Mouse (Mus musculus): ENCODE results near the gene Fam83b. TPM values are rescaled to one million over a fixed set of nuclear protein-coding genes. Genes with fewer than 3 reads are reported as not detected.

The Fam83b gene
- total RNA-seq, 2 experiments from 2014 or later, result 0.19 to 0.40 TPM

DNA sequence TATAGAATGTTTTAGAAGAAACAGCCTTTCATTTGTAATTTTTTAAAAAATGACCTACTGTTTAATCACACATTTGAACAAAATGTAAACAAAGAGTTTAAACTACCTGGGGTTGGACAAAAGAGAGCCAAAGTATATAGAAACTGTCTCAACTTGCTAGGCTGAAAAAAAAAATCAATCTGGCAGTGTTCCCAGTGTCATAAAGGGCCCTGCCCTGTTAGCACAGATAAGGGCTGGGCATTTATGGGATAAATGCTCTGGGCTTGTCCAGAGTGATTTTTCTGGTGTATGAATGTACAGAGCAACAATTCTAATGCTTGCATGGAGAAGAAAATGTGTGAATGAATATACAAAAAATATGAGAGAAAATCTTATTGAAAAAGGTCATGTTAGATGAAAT is 43.8 kb downstream of the Fam83b start:
- DNase-seq (ENCODE audit: low spot score in 2 of 2), result no peak

DNA sequence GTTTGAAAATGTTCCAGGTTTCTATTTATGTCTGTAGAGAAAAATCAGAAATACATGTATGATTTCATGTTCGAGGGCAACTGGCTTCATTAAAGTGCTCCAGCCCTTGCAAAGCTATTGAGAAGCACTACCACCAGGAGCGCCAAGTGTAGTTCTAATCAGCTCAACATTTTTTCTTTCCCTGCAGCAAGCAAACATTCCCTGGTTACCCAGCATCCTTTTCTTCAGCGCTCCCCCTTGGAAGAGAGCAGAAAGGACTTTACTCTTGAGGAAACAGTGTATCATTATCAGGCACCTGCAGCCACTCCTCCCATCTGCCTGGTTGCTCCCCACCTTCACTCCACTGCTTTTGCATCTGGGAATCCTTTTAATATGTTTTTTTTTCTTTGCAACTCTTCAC is 45.3 kb downstream of the Fam83b start:
- DNase-seq (ENCODE audit: low spot score in 2 of 2), result no peak

DNA sequence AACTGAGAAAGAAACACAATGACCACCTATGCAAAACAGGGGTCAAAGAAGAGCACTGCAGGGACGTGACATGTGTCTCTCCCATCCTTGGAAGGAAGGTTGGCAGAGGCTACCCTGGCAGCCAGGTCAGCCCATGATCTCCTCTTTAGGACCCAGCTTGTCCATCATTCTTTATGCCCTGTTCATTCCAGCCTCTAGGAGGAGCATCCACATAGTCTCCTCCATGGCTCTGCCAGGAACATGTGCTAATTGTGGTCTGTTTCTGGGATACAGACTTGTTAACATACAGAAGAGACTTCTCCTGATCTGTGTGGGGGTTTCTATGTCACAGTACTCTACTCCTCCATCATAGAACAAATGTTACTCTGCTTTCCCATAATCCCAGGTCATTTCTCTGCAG is 48.3 kb downstream of the Fam83b start:
- DNase-seq (ENCODE audit: low spot score in 2 of 2), result no peak

DNA sequence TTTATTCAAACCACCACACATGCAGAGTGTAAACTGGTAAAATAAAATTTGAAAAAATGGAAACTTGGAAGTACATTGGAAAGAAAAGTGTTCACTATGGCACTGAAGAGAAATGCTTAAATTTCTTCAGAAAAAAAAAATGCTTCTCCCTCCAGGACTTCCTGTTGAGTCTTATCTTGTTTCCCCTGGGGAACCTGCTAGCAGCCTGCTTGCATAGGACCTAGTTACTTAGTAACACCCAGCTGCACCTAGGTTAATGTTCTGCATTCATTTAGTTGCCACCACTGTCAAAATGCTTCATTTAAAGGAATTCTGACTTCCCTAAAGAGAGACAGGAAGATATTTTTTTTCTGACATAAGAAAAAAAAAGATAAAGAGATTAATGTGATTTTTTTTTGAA is 61.3 kb downstream of the Fam83b start:
- DNase-seq (ENCODE audit: low spot score in 2 of 2), result no peak

DNA sequence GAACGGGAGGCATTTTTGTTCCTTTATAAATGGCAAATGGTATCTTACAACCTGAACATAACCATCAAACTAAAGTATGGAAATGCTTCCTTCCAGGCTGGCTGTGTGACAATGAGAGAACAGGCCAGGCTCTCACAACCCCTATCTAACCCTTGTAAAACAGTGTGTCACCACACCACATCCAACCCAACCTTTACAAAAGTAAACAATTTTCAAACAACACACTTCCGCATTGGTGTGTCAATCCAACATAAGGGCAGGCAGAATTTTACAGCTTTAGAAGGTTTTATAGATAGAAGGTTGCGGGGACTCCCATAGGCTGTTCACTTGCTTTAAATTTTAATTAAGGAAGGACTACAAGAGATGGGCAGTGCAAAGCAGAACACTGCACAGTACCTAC is 77.2 kb downstream of the Fam83b start:
- no peak for DNase-seq (ENCODE audit: low spot score in 2 of 2)

DNA sequence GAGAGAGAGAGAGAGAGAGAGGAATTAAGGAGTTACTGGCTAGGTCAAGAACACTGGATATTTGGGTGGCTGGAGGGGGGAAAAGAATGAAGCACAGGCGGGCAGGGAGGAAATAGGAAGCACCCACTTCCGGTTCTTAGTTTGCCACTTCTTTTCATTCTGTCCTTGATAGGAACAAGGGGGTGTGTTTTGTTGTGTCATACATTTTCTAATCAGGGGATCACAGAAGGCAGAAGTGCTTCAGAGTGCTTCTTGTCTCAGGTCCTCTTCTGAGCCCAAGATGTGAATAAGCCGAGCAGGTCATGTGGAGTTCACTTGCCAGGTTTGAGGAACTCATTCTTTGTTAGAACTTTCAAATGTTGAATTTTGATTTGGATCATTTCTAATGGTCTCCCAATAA is 86.8 kb downstream of the Fam83b start:
- no peak for DNase-seq (ENCODE audit: low spot score in 2 of 2)

DNA sequence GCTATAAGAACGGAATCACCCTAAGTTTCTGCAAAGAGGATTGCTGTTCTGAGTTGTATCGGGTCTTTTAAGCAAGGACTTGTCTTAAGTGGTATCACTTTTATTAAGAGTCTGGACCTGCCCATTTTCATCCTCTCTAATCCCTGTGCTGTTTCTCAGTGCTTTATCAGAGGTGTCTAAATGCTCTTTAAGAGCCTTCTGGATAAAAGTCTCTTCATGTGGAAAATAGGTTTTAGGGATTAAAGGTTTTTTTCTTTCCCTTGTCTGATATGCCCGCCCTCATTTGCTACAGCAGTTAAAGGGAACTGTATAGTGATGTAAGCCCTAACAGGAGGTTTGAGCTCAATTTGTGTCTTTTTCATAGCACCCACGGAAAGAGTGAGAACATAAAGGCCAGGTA is 97.4 kb downstream of the Fam83b start:
- no peak for DNase-seq (ENCODE audit: low spot score in 2 of 2)

DNA sequence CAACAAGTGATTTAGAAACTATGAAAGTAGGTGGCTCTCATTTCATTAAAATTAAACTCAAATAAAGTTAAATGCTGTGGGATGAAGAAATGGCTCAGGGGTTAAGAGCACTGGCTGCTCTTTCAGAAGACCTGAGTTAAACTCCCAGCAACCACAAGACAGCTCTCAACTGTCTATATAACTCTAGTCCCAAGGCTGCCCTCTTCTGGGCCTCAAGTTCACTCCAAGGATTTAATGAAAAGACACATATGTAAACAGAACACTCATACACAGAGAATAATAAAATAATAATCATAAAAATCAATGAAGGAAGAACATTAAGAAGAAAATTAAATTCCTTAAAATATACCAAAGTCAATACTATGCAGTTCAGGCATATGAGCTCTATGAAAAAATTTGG is 105.4 kb downstream of the Fam83b start:
- no peak for DNase-seq (ENCODE audit: low spot score in 2 of 2)

DNA sequence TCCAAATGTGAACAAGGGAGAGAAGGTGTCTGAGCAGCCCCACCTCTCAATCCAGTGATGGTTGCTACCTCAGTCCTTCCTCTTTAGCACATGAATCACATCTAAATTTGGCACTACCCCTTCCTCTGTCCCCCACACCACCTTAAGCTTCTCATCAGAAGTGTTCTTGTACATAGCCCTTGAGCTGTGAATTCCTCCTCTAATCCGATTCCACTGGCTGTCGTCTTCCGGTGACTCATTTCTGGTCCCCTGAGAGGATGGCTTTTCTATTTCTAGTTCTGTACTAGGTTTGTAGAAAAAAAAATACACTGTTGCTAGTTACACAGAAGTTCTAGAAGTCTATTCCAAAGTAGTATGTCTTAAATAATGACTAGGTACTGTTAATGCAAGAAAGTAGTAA is 111.2 kb downstream of the Fam83b start:
- no peak for DNase-seq (ENCODE audit: low spot score in 2 of 2)

Other genes starting within 250 kb of the Fam83b start
- gene Hcrtr2, start 243.3 kb downstream of the Fam83b start, total RNA-seq (2021), result under 1 TPM in 1 of 2 experiments, not detected in 1; 0.10 TPM

Measured in adrenal gland, adult 18-20 months (tissue).